Mouse (Mus musculus) heart, embryonic 11.5 days (tissue): ENCODE measurements around the gene Mto1. TPM values are rescaled to one million over a fixed set of nuclear protein-coding genes. Genes with fewer than 3 reads are reported as not detected.

ENCODE experiments used
- ATAC-seq: fragments of 200-750 bp; cut with Nextera tagmentation; replicated peaks from 2 replicates; pipeline ENCODE4 v1.8.0; 2017; ENCODE audit warnings: moderate library complexity; ENCODE audit not compliant: insufficient number of reproducible peaks, low FRiP score, low TSS enrichment
- H3K27ac ChIP-seq: fragments of 300-500 bp; sonication (generic); 2 replicates; pipeline ENCODE4 v1.5.1; 2014; ENCODE audit warnings: mild to moderate bottlenecking, low read depth, low read length
- H3K27me3 ChIP-seq: fragments of 300-500 bp; sonication (generic); 2 replicates; pipeline ENCODE4 v1.6.1; 2014; ENCODE audit warnings: mild to moderate bottlenecking, low read length, mixed read lengths; ENCODE audit not compliant: control insufficient read depth, insufficient read depth
- H3K36me3 ChIP-seq: fragments of 300-500 bp; sonication (generic); 2 replicates; pipeline ENCODE4 v1.6.1; 2014; ENCODE audit warnings: mild to moderate bottlenecking, low read length, moderate library complexity, mixed read lengths; ENCODE audit not compliant: control insufficient read depth, insufficient read depth
- H3K4me1 ChIP-seq: fragments of 300-500 bp; sonication (generic); 2 replicates; pipeline ENCODE4 v1.6.1; 2014; ENCODE audit warnings: low read length; ENCODE audit not compliant: control insufficient read depth, insufficient read depth
- H3K4me2 ChIP-seq: fragments of 300-500 bp; sonication (generic); 2 replicates; pipeline ENCODE4 v1.6.1; 2014; ENCODE audit warnings: mild to moderate bottlenecking, moderate library complexity
- H3K4me3 ChIP-seq: fragments of 300-500 bp; sonication (generic); 2 replicates; pipeline ENCODE4 v1.5.1; 2014; ENCODE audit warnings: low read depth, low read length
- H3K9ac ChIP-seq: fragments of 300-500 bp; sonication (generic); 2 replicates; pipeline ENCODE4 v1.6.1; 2014; ENCODE audit warnings: mild to moderate bottlenecking, low read depth, low read length, moderate library complexity
- H3K9me3 ChIP-seq: fragments of 300-500 bp; sonication (generic); replicated peaks from 2 replicates; pipeline ENCODE4 v1.6.1; 2016; ENCODE audit warnings: low read length; ENCODE audit not compliant: control insufficient read depth
- WGBS: fragments of 180-500 bp; shearing (Covaris S2); extraction: QIAGEN DNeasy Blood & Tissue Kit; methylation state at CpG from one replicate; pipeline ENCODE4 v1.1.7; 2014; ENCODE audit not compliant: insufficient replicate concordance; 5-methylcytosine and 5-hydroxymethylcytosine counted together
- polyA plus RNA-seq: library from polyadenylated mRNA; unstranded; fragments of >200 nt; fragmentation: Nextera tagmentation; extraction: Ambion mirVana; gene quantifications from 2 replicates; pipeline ENCODE4 v1.2.1, GENCODE M21; 2014

The Mto1 gene
- polyA plus RNA-seq: 27.6 and 28.2 TPM in 2 replicates

GRCm38 (mm10) chr9:78447973-78448873 lies at the start of gene Mto1, which contains the start of gene Gm17324:
TSS of gene Mto1 (plus strand) at chr9:78448208.
TSS of gene Gm17324 (minus strand) at chr9:78448786.
- H3K4me3 ChIP-seq: peak within 1 kb of the TSS; percentile 99

GRCm38 (mm10) chr9:78400570-78400969 lies 47.4 kb upstream of the Mto1 start:
- ATAC-seq: no peak
- H3K9ac ChIP-seq: no peak overlapping the region
- H3K4me2 ChIP-seq: no peak overlapping the region
- no peaks in the 10 kb centered on the region for H3K9me3 ChIP-seq
- 0 out of 2 replicates have a peak, but pooled peaks cover 3% of the 10 kb centered on the region for H3K4me1 ChIP-seq
- WGBS: 64% methylated on average over 5 of the region's 5 CpGs
- H3K27me3 ChIP-seq: peaks cover 18% of the 10 kb centered on the region
- no peak overlapping the region for H3K27ac ChIP-seq
- H3K36me3 ChIP-seq: no peaks in the 10 kb centered on the region
- no peak overlapping the region for H3K4me3 ChIP-seq

More at GRCm38 (mm10) chr9:78447973-78448873, at the start of gene Mto1, which contains the start of gene Gm17324:
- H3K4me1 ChIP-seq: peaks cover 6% of the 10 kb centered on the region; the same call in 1 of the 2 replicates
- H3K9me3 ChIP-seq: no peaks in the 10 kb centered on the region
- H3K4me2 ChIP-seq: peak within 1 kb of the TSS; percentile 64
- peak; percentile 91 for ATAC-seq
- whole genome bisulfite sequencing: under 1% methylated on average over 95 of the region's 96 CpGs
- peak within 1 kb of the TSS; percentile 97 for H3K9ac ChIP-seq
- H3K27me3 ChIP-seq: peaks cover 30% of the 10 kb centered on the region
- peaks cover 4% of the 10 kb centered on the region for H3K36me3 ChIP-seq
- peak within 1 kb of the TSS; percentile 90 for H3K27ac ChIP-seq

GRCm38 (mm10) chr9:78401596-78401995 lies 46.4 kb upstream of the Mto1 start:
- H3K4me2 ChIP-seq: no peak overlapping the region
- no peak for ATAC-seq
- no peaks in the 10 kb centered on the region for H3K36me3 ChIP-seq
- H3K4me3 ChIP-seq: no peak overlapping the region
- 93% methylated on average over 7 of the region's 7 CpGs for WGBS
- H3K4me1 ChIP-seq: no peaks in the 10 kb centered on the region
- no peaks in the 10 kb centered on the region for H3K9me3 ChIP-seq
- no peak overlapping the region for H3K9ac ChIP-seq
- peaks cover 8% of the 10 kb centered on the region for H3K27me3 ChIP-seq
- no peak overlapping the region for H3K27ac ChIP-seq

- H3K27me3 ChIP-seq: no peaks in the 10 kb centered on the region; the same call in 1 of the 2 replicates
- H3K4me1 ChIP-seq: peaks cover 6% of the 10 kb centered on the region; the same call in 1 of the 2 replicates
- H3K27ac ChIP-seq: no peak overlapping the region
- WGBS: 5% methylated on average over 26 of the region's 27 CpGs
- H3K9ac ChIP-seq: peak overlapping the region; percentile 53
- no peak for ATAC-seq
- H3K36me3 ChIP-seq: no peaks in the 10 kb centered on the region
- H3K4me3 ChIP-seq: peak overlapping the region; percentile 41
- peak overlapping the region; percentile 75 for H3K4me2 ChIP-seq
- no peaks in the 10 kb centered on the region for H3K9me3 ChIP-seq
Measured at GRCm38 (mm10) chr9:78427362-78427781, 20.6 kb upstream of the Mto1 start.

DNA sequence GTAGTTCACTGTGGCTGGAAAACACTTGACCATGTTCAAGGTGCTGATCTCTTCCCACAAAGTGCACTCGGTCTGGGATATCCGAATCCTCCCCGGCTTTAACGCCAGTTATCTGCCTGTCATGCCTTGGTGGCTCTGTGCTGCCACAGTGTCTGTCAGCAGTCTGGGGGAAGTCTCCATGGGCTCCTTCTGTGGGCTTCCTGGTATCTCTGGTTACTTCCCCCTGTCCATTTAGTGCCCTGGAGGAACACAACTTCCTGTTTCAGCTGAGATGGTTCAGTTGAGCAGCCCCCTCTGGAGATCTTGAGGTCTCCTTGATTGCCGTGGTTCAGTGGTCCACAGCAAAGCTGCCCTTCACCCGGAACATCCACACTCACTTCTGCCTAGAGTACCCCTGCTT lies 19.8 kb upstream of the Mto1 start:
- ATAC-seq: no peak
- no peaks in the 10 kb centered on the region for H3K36me3 ChIP-seq
- peaks cover 6% of the 10 kb centered on the region; the same call in 1 of the 2 replicates for H3K4me1 ChIP-seq
- H3K4me3 ChIP-seq: no peak overlapping the region
- WGBS: 56% methylated on average over 6 of the region's 6 CpGs
- H3K27ac ChIP-seq: no peak overlapping the region
- H3K9me3 ChIP-seq: no peaks in the 10 kb centered on the region
- H3K4me2 ChIP-seq: no peak overlapping the region
- no peak overlapping the region for H3K9ac ChIP-seq
- H3K27me3 ChIP-seq: no peaks in the 10 kb centered on the region; the same call in 1 of the 2 replicates

GRCm38 (mm10) chr9:78428870-78429432 lies 19.1 kb upstream of the Mto1 start:
- peaks cover 6% of the 10 kb centered on the region; the same call in 1 of the 2 replicates for H3K4me1 ChIP-seq
- no peak overlapping the region for H3K4me2 ChIP-seq
- no peak overlapping the region for H3K27ac ChIP-seq
- no peak overlapping the region for H3K9ac ChIP-seq
- H3K36me3 ChIP-seq: no peaks in the 10 kb centered on the region
- no peak overlapping the region for H3K4me3 ChIP-seq
- ATAC-seq: no peak
- H3K9me3 ChIP-seq: no peaks in the 10 kb centered on the region
- 74% methylated on average over 4 of the region's 4 CpGs for WGBS
- H3K27me3 ChIP-seq: no peaks in the 10 kb centered on the region; the same call in 1 of the 2 replicates

DNA sequence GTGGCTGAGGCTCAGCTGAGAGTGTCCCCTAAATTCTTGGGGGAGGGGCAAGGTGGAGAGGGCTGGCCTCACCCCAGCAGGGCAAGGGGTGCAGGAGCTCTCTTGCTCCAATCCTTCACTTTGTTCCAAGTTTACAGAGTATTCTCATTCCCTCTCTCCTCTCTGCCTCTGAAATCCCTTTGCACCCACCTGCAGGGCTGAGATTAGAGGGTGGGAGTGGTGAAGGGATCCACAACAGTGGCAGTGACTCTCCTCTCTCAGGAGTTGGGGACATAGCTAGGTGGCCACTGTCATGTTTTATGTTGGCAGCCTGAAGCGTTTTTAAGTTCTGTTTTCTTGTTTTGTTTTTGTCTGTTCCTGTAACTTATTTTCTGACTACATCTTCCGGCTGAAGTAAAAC lies 18.5 kb upstream of the Mto1 start:
- Histone ChIP-seq H3K36me3 (no peaks in the 10 kb centered on the region), H3K27me3 (no peaks in the 10 kb centered on the region; the same call in 1 of the 2 replicates), H3K9ac (no peak overlapping the region), H3K4me1 (peaks cover 6% of the 10 kb centered on the region; the same call in 1 of the 2 replicates), H3K4me2 (no peak overlapping the region), H3K4me3 (no peak overlapping the region), H3K27ac (no peak overlapping the region), H3K9me3 (no peaks in the 10 kb centered on the region)
- ATAC-seq: no peak
- 50% methylated on average over 2 of the region's 2 CpGs for WGBS

DNA sequence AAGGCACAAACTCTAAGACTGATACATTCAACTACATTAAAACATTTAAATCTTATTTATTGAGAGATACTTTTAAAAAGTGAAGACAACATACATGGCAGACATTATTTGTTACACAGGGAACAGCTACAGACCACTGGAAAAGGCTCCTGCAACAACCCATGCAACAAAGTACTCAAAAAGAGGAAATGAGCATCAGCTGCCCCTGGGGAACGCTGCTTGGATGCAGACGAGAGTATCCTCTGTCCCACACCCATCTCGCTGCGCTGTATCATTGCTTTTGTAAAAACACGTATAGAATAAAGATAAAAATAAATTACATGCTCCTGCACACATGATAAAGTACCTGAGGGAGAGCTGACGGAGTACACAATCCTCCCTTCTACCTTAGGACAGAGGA lies 17.5 kb upstream of the Mto1 start:
- H3K27ac ChIP-seq: no peak overlapping the region
- 63% methylated on average over 6 of the region's 6 CpGs for WGBS
- H3K9ac ChIP-seq: no peak overlapping the region
- ATAC-seq: no peak
- no peaks in the 10 kb centered on the region; the same call in 1 of the 2 replicates for H3K27me3 ChIP-seq
- H3K4me3 ChIP-seq: no peak overlapping the region
- H3K4me2 ChIP-seq: no peak overlapping the region
- no peaks in the 10 kb centered on the region for H3K9me3 ChIP-seq
- peaks cover 6% of the 10 kb centered on the region; the same call in 1 of the 2 replicates for H3K4me1 ChIP-seq
- no peaks in the 10 kb centered on the region for H3K36me3 ChIP-seq
